Comparison of ENCODE assay signal across 8 mouse cellular contexts in genomic region chr8:120322956-120323448, GRCm38 (mm10).
DNase-seq lines count a peak whose midpoint lies in the region; ATAC-seq and TF ChIP-seq lines count a peak whose summit lies in the region.

No protein-coding gene starts in this region.

- TF ChIP-seq CTCF in bone marrow, adult 2 months (IDR thresholded peaks at IDR 0.05; ENCODE audit: control insufficient read depth, insufficient read depth, low read length) = no peak
- TF ChIP-seq CTCF in intestine, postnatal 0 days (IDR thresholded peaks at IDR 0.05; ENCODE audit: low read depth) = peak; percentile 21; the same call in 1 of the 2 replicates
- peak; percentile 15; the same call in 1 of the 2 replicates for TF ChIP-seq CTCF in midbrain, postnatal 0 days (IDR thresholded peaks at IDR 0.05)

- H3K4me3 ChIP-seq in bone marrow, adult 2 months (replicated peaks; ENCODE audit: control insufficient read depth, low read depth, low read length) = no peak overlapping the region
- H3K4me3 ChIP-seq in intestine, postnatal 0 days (ENCODE audit: low read depth, low read length) = no peak overlapping the region
- H3K4me3 ChIP-seq in midbrain, postnatal 0 days (ENCODE audit: low read depth, low read length) = no peak overlapping the region

- no peak overlapping the region for H3K4me2 ChIP-seq in intestine, postnatal 0 days (replicated peaks; ENCODE audit: low read depth)
- H3K4me2 ChIP-seq in midbrain, postnatal 0 days (ENCODE audit: low read depth, low read length, poor library complexity, severe bottlenecking) = no peak overlapping the region

- ATAC-seq in intestine, postnatal 0 days = peak; percentile 20; the same call in 1 of the 2 replicates
- ATAC-seq in midbrain, postnatal 0 days (ENCODE audit: low FRiP score) = peak; percentile 39; the same call in 1 of the 2 replicates

- H3K27me3 ChIP-seq in intestine, postnatal 0 days (replicated peaks; ENCODE audit: control insufficient read depth, insufficient read depth, low read length) = no peaks in the 10 kb centered on the region
- H3K27me3 ChIP-seq in midbrain, postnatal 0 days (ENCODE audit: insufficient read depth, low read length) = no peaks in the 10 kb centered on the region

- no peak overlapping the region for H3K9ac ChIP-seq in intestine, postnatal 0 days (ENCODE audit: low read depth, low read length)
- H3K9ac ChIP-seq in midbrain, postnatal 0 days (replicated peaks; ENCODE audit: low read length, poor library complexity, severe bottlenecking) = no peak overlapping the region; the same call in 1 of the 2 replicates

- peak; percentile 77 for DNase-seq in adrenal gland, postnatal 14 days
- DNase-seq in adrenal gland, adult 18-20 months (ENCODE audit: low spot score in 2 of 2) = no peak
- DNase-seq in gastrocnemius, postnatal 25 days = peak; percentile 61
- DNase-seq in liver = peak; percentile 52
- peak; percentile 84 for DNase-seq in midbrain, postnatal 0 days (ENCODE audit: low spot score)
- DNase-seq in testis, postnatal 14 days (ENCODE audit: low spot score) = peak; percentile 62

- TF ChIP-seq POLR2A in bone marrow, adult 2 months (IDR thresholded peaks at IDR 0.05; ENCODE audit: borderline replicate concordance, control insufficient read depth, low read depth, low read length) = no peak

- no peaks in the 10 kb centered on the region for H3K36me3 ChIP-seq in intestine, postnatal 0 days (ENCODE audit: control insufficient read depth, insufficient read depth)
- no peaks in the 10 kb centered on the region for H3K36me3 ChIP-seq in midbrain, postnatal 0 days (ENCODE audit: insufficient read depth, low read length)

- H3K4me1 ChIP-seq in bone marrow, adult 2 months (ENCODE audit: control insufficient read depth, insufficient read depth, low read length) = peaks cover 12% of the 10 kb centered on the region
- H3K4me1 ChIP-seq in intestine, postnatal 0 days (replicated peaks; ENCODE audit: control insufficient read depth, insufficient read depth, low read length) = 0 out of 2 replicates have a peak, but pooled peaks cover 3% of the 10 kb centered on the region
- peaks cover 9% of the 10 kb centered on the region; the same call in 1 of the 2 replicates for H3K4me1 ChIP-seq in midbrain, postnatal 0 days (ENCODE audit: insufficient read depth, low read length)

- 4% methylated on average over 20 of the region's 20 CpGs for WGBS in bone marrow, adult 2 months
- 18% methylated on average over 20 of the region's 20 CpGs for WGBS in intestine, postnatal 0 days
- 21% methylated on average over 20 of the region's 20 CpGs for WGBS in midbrain, postnatal 0 days

- H3K27ac ChIP-seq in bone marrow, adult 2 months (ENCODE audit: control insufficient read depth, insufficient read depth, low read depth, low read length, poor library complexity) = peak overlapping the region; percentile 48
- H3K27ac ChIP-seq in intestine, postnatal 0 days (ENCODE audit: low read depth, low read length) = no peak overlapping the region; the same call in 1 of the 2 replicates
- H3K27ac ChIP-seq in midbrain, postnatal 0 days (ENCODE audit: low read depth, low read length) = no peak overlapping the region

- no peaks in the 10 kb centered on the region for H3K9me3 ChIP-seq in intestine, postnatal 0 days (ENCODE audit: control insufficient read depth)
- no peaks in the 10 kb centered on the region for H3K9me3 ChIP-seq in midbrain, postnatal 0 days (ENCODE audit: low read length)

Comparison
In these comparisons a context has a peak if more than half of its experiments do, and no peak if none do; other contexts are left out.
1. DNase-seq: peak in adrenal gland, postnatal 14 days (single experiment), gastrocnemius, postnatal 25 days (single experiment), liver (single experiment), midbrain, postnatal 0 days (single experiment) and testis, postnatal 14 days (single experiment); none in adrenal gland, adult 18-20 months (0 of 2).